Mouse (Mus musculus): ENCODE data around the gene Igf1r.

DNA sequence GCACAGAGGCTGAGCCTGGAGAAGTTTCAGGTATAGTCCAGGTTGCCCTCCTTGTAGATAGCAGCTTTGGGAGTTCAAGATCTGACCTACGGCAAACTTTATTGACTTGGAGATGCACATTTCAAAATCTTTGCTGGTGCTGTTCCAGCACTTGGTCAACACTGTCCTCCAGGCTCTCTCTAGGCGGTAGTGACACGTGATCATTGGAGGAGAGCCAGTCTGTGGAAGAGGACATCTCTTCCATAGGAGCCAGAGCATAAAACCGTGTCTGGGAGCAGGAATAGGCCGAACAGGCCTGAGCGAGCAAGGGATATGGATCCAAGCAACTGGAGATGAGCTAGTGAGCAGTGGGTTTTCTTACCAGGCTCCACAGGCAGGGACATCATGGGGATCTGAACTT lies 113.3 kb downstream of the Igf1r start:
- TF ChIP-seq CHD2 (IDR thresholded peaks at IDR 0.05; ENCODE audit: low read depth, low read length) (no peak), ZNF384 (IDR thresholded peaks at IDR 0.05; ENCODE audit: low read depth, low read length) (no peak), MAFK (IDR thresholded peaks at IDR 0.05; ENCODE audit: insufficient read depth, low read depth, low read length) (no peak)
